Mouse (Mus musculus): ENCODE results near the gene Tnfrsf1b. TPM values are rescaled to one million over a fixed set of nuclear protein-coding genes. Genes with fewer than 3 reads are reported as not detected.

Gene Tnfrsf1b
- polyA plus RNA-seq, 1 experiment from 2014 or later, result 1.6 TPM

DNA sequence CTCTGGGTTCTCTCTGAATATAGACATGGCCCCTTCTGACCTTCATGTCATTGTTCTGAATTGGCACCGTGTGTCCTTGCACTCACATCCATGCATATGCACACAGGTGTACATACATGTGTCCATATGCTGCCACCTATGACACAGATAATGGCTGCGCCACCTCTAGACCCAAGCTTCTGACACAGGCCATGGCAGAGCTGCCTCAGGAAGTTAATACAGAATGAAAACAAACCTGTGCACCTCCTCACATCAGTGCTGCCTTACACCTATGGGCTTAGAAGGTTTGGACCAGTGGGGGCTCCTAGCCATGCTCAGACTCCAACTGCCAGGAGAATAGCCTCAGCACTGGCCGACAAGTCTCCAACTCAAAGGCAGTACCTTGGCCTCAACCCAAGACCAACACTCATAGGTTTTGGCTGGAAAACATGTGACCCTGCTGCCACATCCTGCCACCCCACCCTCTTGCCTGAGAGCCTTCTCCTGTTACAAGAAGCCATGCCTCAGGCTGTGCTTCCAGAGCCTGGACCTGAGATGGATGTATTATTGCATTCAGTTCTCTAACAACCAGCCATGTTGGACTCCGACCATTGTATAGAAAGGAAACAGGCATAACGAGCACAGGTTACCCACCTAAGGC, 17.0 kb downstream of the Tnfrsf1b start:
- no peaks in the 10 kb centered on the region for H3K36me3 ChIP-seq (replicated peaks)
- H3K27me3 ChIP-seq, result no peaks in the 10 kb centered on the region
- H3K4me1 ChIP-seq, result peaks cover 7% of the 10 kb centered on the region; the same call in 1 of the 2 replicates
- H3K9ac ChIP-seq, result no peak overlapping the region
- ATAC-seq (ENCODE audit: low FRiP score), result no peak
- no peak overlapping the region for H3K4me2 ChIP-seq
- WGBS, result 90% methylated on average over 5 of the region's 5 CpGs
- H3K9me3 ChIP-seq, result no peaks in the 10 kb centered on the region
- H3K27ac ChIP-seq, result no peak overlapping the region
- H3K4me3 ChIP-seq (replicated peaks), result no peak overlapping the region

DNA sequence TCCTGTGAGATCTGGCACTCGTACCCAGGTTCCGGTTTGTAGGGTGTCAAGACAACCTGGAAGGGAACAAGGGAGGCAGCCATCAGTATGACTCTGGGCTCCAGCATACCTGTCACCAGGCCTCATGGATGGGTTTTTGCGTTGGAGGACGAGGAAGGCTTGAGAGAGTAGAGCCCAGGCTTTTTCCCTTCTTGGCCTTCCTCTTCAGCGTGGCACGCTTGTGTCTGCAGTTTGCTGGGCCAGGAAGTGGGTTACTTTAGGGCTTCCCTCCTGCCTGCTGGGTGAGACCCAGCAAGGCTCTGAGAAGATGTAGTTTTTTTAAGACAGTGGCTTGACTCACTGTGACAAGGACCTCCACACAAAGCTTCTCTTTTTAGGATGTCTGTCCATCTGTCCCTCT, 17.6 kb downstream of the Tnfrsf1b start:
- WGBS, result 90% methylated on average over 6 of the region's 6 CpGs
- Histone ChIP-seq H3K9me3 (no peaks in the 10 kb centered on the region), H3K4me3 (replicated peaks) (no peak overlapping the region), H3K36me3 (replicated peaks) (no peaks in the 10 kb centered on the region), H3K27ac (no peak overlapping the region), H3K27me3 (no peaks in the 10 kb centered on the region), H3K9ac (no peak overlapping the region), H3K4me2 (no peak overlapping the region), H3K4me1 (peaks cover 7% of the 10 kb centered on the region; the same call in 1 of the 2 replicates)
- no peak for ATAC-seq (ENCODE audit: low FRiP score)

DNA sequence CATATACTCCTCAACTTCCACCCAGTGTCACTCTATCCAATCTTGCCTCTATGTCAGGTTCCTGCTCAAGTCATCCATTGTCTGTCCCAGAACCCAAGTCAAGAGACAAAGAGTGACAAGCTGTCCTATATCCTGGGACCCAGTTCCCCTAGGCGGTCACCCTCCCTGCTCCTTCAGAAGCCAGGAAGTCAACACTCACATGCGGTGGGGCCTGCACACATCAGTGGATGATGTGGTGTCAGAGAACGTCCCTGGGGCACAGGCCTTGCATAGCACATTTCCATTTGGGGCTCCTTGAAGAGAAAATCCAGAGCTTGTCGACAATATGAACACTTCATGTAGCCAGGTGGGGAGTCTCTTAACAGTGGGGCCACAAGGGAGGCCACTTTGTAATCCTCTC, 22.1 kb downstream of the Tnfrsf1b start:
- WGBS, result 86% methylated on average over 4 of the region's 4 CpGs
- Histone ChIP-seq H3K4me3 (replicated peaks) (no peak overlapping the region), H3K27me3 (no peaks in the 10 kb centered on the region), H3K9ac (no peak overlapping the region), H3K36me3 (replicated peaks) (no peaks in the 10 kb centered on the region), H3K27ac (no peak overlapping the region), H3K9me3 (no peaks in the 10 kb centered on the region), H3K4me1 (no peaks in the 10 kb centered on the region), H3K4me2 (no peak overlapping the region)
- ATAC-seq (ENCODE audit: low FRiP score), result no peak

DNA sequence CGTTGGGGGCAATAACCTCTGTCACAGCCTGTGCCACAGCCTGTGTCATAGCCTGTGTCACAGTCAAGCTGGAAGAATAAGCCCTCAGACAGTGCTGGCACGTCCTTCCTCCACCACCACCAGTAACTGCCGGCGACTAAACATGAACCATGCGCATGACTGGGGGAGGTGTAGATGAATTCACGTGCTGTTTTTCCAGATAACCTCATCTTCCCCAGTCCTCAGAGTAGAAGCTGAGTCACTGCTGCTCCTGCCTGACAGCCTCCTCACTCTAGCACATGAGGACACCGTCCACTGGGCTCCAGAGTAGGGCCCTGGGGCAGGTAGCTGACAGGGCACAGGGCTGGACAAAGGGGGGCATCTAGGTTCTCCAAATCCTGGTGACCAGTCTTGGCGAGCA, 24.6 kb downstream of the Tnfrsf1b start:
- H3K9me3 ChIP-seq, result no peaks in the 10 kb centered on the region
- H3K36me3 ChIP-seq (replicated peaks), result no peaks in the 10 kb centered on the region
- no peak overlapping the region for H3K4me2 ChIP-seq
- no peak overlapping the region for H3K27ac ChIP-seq
- no peak overlapping the region for H3K9ac ChIP-seq
- H3K4me3 ChIP-seq (replicated peaks), result no peak overlapping the region
- ATAC-seq (ENCODE audit: low FRiP score), result no peak; the same call in 1 of the 2 replicates
- no peaks in the 10 kb centered on the region for H3K4me1 ChIP-seq
- WGBS, result 86% methylated on average over 8 of the region's 8 CpGs
- H3K27me3 ChIP-seq, result no peaks in the 10 kb centered on the region

DNA sequence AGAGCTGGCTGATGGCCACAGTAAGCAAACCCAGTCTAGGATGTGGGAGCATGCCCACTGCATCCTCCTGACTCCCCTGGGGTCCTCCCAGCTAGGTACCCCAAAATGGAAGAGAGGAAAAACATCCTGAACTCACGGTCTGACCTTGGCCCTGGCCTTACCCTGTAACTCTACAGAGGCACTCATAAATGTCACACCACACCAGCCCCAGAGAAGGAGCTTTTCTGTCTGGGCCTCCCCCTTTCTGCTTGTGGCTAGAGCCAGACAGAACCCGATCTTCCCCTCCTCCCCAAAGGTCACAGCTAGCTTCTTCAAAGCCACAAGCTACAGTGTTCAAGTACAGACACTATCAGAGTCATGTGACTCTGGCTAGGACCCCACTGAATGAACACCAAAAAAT, 25.3 kb downstream of the Tnfrsf1b start:
- Histone ChIP-seq H3K9me3 (no peaks in the 10 kb centered on the region), H3K9ac (no peak overlapping the region), H3K36me3 (replicated peaks) (no peaks in the 10 kb centered on the region), H3K4me3 (replicated peaks) (no peak overlapping the region), H3K4me2 (no peak overlapping the region), H3K27ac (no peak overlapping the region), H3K4me1 (no peaks in the 10 kb centered on the region), H3K27me3 (no peaks in the 10 kb centered on the region)
- ATAC-seq (ENCODE audit: low FRiP score), result no peak
- 87% methylated on average over 2 of the region's 2 CpGs for WGBS

DNA sequence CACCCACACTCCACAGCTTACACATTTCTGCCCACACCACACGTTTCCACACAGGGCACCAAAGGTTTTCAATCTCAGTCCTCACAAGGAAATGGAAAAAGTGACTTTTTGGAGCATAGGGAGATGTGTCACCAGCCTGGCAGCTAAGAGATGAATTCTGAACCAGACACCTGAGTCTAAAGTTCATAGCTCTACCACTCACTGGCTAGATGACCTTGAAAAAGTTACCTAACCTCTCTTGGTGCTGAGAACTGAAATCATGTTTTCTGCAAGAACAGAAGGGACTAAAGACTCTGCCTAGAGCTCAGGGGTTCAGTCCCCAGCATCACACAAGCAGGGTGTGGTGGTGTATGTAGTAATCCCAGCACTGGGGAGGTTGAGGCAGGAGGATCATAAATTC, 26.7 kb downstream of the Tnfrsf1b start:
- no peak overlapping the region for H3K4me2 ChIP-seq
- ATAC-seq (ENCODE audit: low FRiP score), result no peak
- no peaks in the 10 kb centered on the region for H3K27me3 ChIP-seq
- H3K9ac ChIP-seq, result no peak overlapping the region
- H3K9me3 ChIP-seq, result no peaks in the 10 kb centered on the region
- 79% methylated on average over 1 of the region's 1 CpGs for WGBS
- no peaks in the 10 kb centered on the region for H3K4me1 ChIP-seq
- no peak overlapping the region for H3K27ac ChIP-seq
- H3K4me3 ChIP-seq (replicated peaks), result no peak overlapping the region
- H3K36me3 ChIP-seq (replicated peaks), result no peaks in the 10 kb centered on the region

DNA sequence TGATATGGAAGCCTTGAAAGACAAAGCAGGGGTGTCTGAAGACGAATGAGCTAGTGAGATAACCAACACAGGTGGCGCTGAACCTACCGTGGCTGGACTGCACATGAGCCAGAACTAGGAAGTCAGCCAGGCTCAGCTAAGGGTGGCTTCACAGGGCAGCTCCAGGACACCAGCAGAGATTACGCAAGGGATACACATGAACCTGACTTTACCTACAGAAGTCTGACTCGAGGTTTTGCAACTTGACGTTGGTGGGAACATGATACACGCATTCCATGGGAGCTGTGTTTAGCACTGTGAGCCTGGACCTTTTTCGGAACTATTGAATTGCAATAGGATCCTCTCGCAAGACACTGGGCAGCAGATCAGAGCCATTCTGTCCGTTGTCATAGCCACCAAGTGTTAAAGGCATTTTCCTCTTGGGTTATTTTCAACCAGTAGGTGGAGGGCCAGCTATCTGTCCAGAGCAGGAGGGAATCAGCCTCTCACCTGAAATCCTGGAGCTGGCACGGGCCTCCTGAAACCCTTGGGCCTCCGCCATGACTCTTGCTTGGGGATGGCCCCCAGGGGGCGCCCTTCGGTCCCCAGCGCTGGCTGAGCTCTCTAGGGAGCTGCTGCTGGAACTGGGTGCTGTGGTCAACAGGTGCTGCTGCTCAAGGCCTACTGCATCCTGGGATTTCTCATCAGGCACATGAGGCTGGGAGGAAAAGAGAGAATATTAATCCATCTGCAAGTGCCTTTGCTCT, 27.3 kb downstream of the Tnfrsf1b start:
- Histone ChIP-seq H3K27me3 (no peaks in the 10 kb centered on the region), H3K27ac (no peak overlapping the region), H3K4me1 (0 out of 2 replicates have a peak, but pooled peaks cover 3% of the 10 kb centered on the region), H3K36me3 (replicated peaks) (no peaks in the 10 kb centered on the region), H3K4me3 (replicated peaks) (no peak overlapping the region), H3K9me3 (no peaks in the 10 kb centered on the region), H3K9ac (no peak overlapping the region), H3K4me2 (no peak overlapping the region)
- WGBS, result 65% methylated on average over 15 of the region's 15 CpGs
- no peak for ATAC-seq (ENCODE audit: low FRiP score)

DNA sequence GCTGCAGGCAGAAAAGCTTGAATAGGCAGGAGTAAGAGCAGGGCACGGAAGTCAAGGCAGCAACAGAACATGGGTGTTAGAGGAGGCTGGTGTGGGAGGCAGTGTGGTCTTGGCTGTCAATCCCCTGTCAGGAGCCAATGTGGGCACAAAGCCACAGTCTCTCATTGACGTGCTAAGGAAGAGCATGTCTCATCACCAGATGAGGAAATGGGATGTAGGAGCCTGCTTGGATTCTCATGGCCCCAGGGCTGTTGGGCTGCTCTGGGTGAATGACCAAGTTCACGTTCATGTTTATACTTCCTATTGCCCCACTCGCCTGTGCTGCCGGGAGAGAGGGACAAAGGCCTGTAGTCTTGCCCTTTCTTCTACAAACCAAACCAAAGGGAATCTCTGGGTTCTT, 28.8 kb downstream of the Tnfrsf1b start:
- 0 out of 2 replicates have a peak, but pooled peaks cover 3% of the 10 kb centered on the region for H3K4me1 ChIP-seq
- H3K4me3 ChIP-seq (replicated peaks), result no peak overlapping the region
- no peaks in the 10 kb centered on the region for H3K9me3 ChIP-seq
- H3K4me2 ChIP-seq, result no peak overlapping the region
- H3K36me3 ChIP-seq (replicated peaks), result no peaks in the 10 kb centered on the region
- 81% methylated on average over 5 of the region's 5 CpGs for WGBS
- H3K9ac ChIP-seq, result no peak overlapping the region
- H3K27me3 ChIP-seq, result no peaks in the 10 kb centered on the region
- H3K27ac ChIP-seq, result no peak overlapping the region
- no peak for ATAC-seq (ENCODE audit: low FRiP score)

DNA sequence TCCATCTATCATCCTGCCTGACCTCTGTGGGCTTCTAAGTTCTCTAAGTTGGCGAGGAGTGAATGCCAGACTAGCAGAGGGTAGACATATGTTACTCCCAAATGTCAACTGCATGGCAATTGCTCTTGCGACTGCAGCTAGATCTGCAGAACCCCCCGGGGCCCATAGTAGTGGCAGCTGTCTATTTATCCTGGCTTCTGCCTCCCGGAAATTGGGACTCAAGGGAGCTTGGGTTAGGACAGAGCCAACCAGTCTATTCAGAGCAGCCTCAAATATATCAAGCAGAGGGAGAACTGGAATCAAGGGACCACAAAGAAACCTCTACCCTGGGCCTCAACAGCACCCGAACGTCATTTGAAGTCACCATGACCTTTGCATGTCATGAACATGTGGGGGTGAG, 29.6 kb downstream of the Tnfrsf1b start:
- Histone ChIP-seq H3K4me2 (no peak overlapping the region), H3K27me3 (no peaks in the 10 kb centered on the region), H3K27ac (no peak overlapping the region), H3K4me3 (replicated peaks) (no peak overlapping the region), H3K9me3 (no peaks in the 10 kb centered on the region), H3K9ac (no peak overlapping the region), H3K4me1 (0 out of 2 replicates have a peak, but pooled peaks cover 3% of the 10 kb centered on the region), H3K36me3 (replicated peaks) (no peaks in the 10 kb centered on the region)
- WGBS, result 87% methylated on average over 6 of the region's 6 CpGs
- ATAC-seq (ENCODE audit: low FRiP score), result no peak

DNA sequence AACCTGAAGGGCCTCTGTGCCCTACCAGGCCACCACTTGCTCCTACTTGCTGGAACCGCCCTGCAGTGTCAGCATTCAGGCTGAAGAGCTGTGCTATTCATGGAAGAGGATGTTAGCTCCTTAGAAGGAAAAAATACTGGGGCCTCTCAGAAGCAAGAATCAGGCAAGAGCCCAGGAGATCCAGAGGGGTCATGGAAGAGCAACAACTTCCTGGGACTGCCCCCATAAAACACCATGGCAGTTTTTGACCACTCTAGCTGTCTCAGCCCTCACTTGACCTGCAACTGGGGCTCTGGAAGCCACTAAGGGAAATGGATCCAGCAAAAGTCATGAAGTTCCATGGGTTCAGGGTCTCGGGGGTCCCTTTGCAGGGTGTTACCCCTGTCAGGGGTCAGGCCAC, 31.3 kb downstream of the Tnfrsf1b start:
- Histone ChIP-seq H3K4me1 (0 out of 2 replicates have a peak, but pooled peaks cover 3% of the 10 kb centered on the region), H3K9ac (no peak overlapping the region), H3K9me3 (no peaks in the 10 kb centered on the region), H3K4me3 (replicated peaks) (no peak overlapping the region), H3K4me2 (no peak overlapping the region), H3K36me3 (replicated peaks) (no peaks in the 10 kb centered on the region), H3K27me3 (no peaks in the 10 kb centered on the region), H3K27ac (no peak overlapping the region)
- ATAC-seq (ENCODE audit: low FRiP score), result no peak
- WGBS, result 87% methylated on average over 2 of the region's 2 CpGs

DNA sequence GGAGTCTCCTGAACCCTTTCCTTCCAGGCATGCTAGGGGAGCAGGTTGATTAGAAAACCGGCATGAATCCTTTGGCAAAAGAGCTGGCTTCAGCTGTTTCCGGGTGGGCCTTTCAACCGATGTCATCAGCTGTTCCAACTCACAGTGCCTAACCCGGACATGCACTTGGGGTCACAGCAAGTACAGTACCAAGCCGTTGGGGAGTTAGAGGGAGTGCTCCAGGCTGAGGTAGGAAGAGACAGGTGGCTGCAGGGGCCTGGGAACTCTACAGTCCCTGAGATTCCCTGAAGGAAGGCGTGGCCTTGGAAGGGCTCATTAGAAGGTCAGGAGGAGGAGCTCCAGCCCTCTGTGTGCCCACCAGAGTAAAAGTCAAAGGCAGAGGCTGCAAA, 31.9 kb downstream of the Tnfrsf1b start:
- ATAC-seq (ENCODE audit: low FRiP score), result peak; percentile 42; the same call in 1 of the 2 replicates
- H3K36me3 ChIP-seq (replicated peaks), result no peaks in the 10 kb centered on the region
- H3K27me3 ChIP-seq, result no peaks in the 10 kb centered on the region
- WGBS, result 59% methylated on average over 6 of the region's 6 CpGs
- H3K4me2 ChIP-seq, result no peak overlapping the region
- H3K9ac ChIP-seq, result no peak overlapping the region
- 0 out of 2 replicates have a peak, but pooled peaks cover 3% of the 10 kb centered on the region for H3K4me1 ChIP-seq
- no peak overlapping the region for H3K4me3 ChIP-seq (replicated peaks)
- no peak overlapping the region for H3K27ac ChIP-seq
- no peaks in the 10 kb centered on the region for H3K9me3 ChIP-seq

DNA sequence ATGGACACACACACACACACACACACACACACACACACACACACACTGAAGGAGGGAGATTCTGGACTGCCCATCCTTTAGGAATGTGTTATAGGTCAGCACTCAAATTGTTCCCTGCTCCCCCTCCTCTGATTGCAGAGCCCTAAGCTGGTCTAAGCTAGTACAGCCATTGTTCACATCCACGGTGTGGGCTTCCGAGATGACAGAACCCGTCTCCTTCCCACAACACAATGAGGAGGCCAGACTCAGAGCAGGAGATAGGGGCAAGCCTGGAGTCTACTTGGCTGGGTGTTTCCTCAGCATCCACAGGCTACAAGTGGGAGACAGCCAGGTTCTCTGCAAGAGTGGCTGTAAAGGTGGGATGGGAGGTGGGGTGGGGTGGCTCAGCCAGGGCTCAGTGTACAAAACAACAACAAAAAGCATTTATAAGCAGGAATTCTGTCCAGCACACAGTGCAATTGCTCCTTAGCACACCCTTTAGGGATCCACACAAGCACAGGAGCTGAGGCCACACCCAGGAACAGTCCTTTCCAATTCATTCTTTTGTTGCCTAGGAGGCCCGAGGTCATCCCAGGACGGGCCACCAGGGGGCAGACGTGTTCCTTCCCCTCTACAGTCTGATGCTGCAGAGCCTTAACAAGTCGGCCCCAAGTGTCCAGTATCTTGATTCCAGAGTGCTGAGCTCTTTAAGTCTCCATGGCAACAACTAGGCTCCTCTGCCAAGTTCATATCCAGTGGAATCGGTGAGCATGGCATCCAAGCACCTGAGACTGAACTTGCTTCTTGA, 32.5 kb downstream of the Tnfrsf1b start:
- H3K27ac ChIP-seq, result no peak overlapping the region
- no peaks in the 10 kb centered on the region for H3K9me3 ChIP-seq
- peak; percentile 80 for ATAC-seq (ENCODE audit: low FRiP score)
- 33% methylated on average over 8 of the region's 8 CpGs for WGBS
- no peak overlapping the region for H3K4me3 ChIP-seq (replicated peaks)
- no peak overlapping the region for H3K9ac ChIP-seq
- H3K4me1 ChIP-seq, result 0 out of 2 replicates have a peak, but pooled peaks cover 3% of the 10 kb centered on the region
- no peaks in the 10 kb centered on the region for H3K27me3 ChIP-seq
- H3K36me3 ChIP-seq (replicated peaks), result no peaks in the 10 kb centered on the region
- no peak overlapping the region for H3K4me2 ChIP-seq
